Mouse (Mus musculus) MEL (cell line): ENCODE measurements around the gene Gm27027.

Source experiments
- CHD1 ChIP-seq: IDR thresholded peaks from 2 replicates; pipeline ENCODE4 v1.6.1; 2012; ENCODE audit warnings: low read depth, mild to moderate bottlenecking, inconsistent platforms, low read length, improper control_type of control experiment
- CTCF ChIP-seq, 3 experiments: IDR thresholded peaks in 2 of 3; conservative IDR thresholded peaks in 1 of 3; 2 replicates each; pipeline ENCODE4 v1.5.1; 2011 to 2012; ENCODE audit warnings: low read length in 3 of 3, low read depth in 2 of 3, mild to moderate bottlenecking in 2 of 3, improper control_type of control experiment in 1 of 3, inconsistent platforms in 1 of 3, mixed read lengths in 1 of 3, moderate library complexity in 1 of 3; ENCODE audit not compliant: control insufficient read depth in 1 of 3, insufficient read depth in 1 of 3, poor library complexity in 1 of 3, severe bottlenecking in 1 of 3
- EP300 ChIP-seq, 2 experiments: IDR thresholded peaks; 2 replicates each; pipeline ENCODE4 v1.6.1; 2011; ENCODE audit warnings: improper control_type of control experiment in 2 of 2, low read length in 2 of 2, low read depth in 1 of 2, mild to moderate bottlenecking in 1 of 2
- ETS1 ChIP-seq: IDR thresholded peaks from 2 replicates; pipeline ENCODE4 v1.6.1; 2012; ENCODE audit warnings: low read depth, mild to moderate bottlenecking, inconsistent platforms, low read length, improper control_type of control experiment, moderate library complexity
- GATA1 ChIP-seq: IDR thresholded peaks from 2 replicates; pipeline ENCODE4 v1.6.1; 2011; ENCODE audit warnings: low read depth, low read length, improper control_type of control experiment
- MXI1 ChIP-seq: IDR thresholded peaks from 2 replicates; pipeline ENCODE4 v1.6.1; 2011; ENCODE audit warnings: mild to moderate bottlenecking, low read depth, low read length, improper control_type of control experiment
- NRF1 ChIP-seq: IDR thresholded peaks from 2 replicates; pipeline ENCODE4 v1.6.1; 2014; ENCODE audit warnings: low read depth, mild to moderate bottlenecking, inconsistent platforms, low read length, improper control_type of control experiment, moderate library complexity; ENCODE audit not compliant: poor library complexity, insufficient read depth, severe bottlenecking
- POLR2A ChIP-seq, 2 experiments: IDR thresholded peaks; 2 replicates each; pipeline ENCODE4 v1.6.1; 2011 to 2012; ENCODE audit warnings: low read length in 2 of 2, mild to moderate bottlenecking in 2 of 2, control low read depth in 1 of 2, improper control_type of control experiment in 1 of 2, low read depth in 1 of 2, moderate library complexity in 1 of 2; ENCODE audit not compliant: control insufficient read depth in 1 of 2, insufficient read depth in 1 of 2, poor library complexity in 1 of 2
- SIN3A ChIP-seq: IDR thresholded peaks from 2 replicates; pipeline ENCODE4 v1.6.1; 2012; ENCODE audit warnings: low read length, improper control_type of control experiment, inconsistent platforms
- UBTF ChIP-seq: IDR thresholded peaks from 2 replicates; pipeline ENCODE4 v1.6.1; 2012; ENCODE audit warnings: low read depth, mild to moderate bottlenecking, inconsistent platforms, low read length, improper control_type of control experiment, moderate library complexity, borderline replicate concordance; ENCODE audit not compliant: insufficient read depth
- USF1 ChIP-seq: IDR thresholded peaks from 2 replicates; pipeline ENCODE4 v1.6.1; 2014; ENCODE audit warnings: low read depth, mild to moderate bottlenecking, inconsistent platforms, low read length, improper control_type of control experiment, moderate library complexity
- USF2 ChIP-seq, 2 experiments: IDR thresholded peaks; 2 replicates each; pipeline ENCODE4 v1.6.1; 2011 to 2012; ENCODE audit warnings: improper control_type of control experiment in 2 of 2, low read length in 2 of 2, borderline replicate concordance in 1 of 2, inconsistent platforms in 1 of 2, low read depth in 1 of 2, mild to moderate bottlenecking in 1 of 2; ENCODE audit not compliant: insufficient read depth in 1 of 2
- ZKSCAN1 ChIP-seq: IDR thresholded peaks from 2 replicates; pipeline ENCODE4 v1.6.1; 2012; ENCODE audit warnings: low read depth, mild to moderate bottlenecking, inconsistent platforms, low read length, improper control_type of control experiment, moderate library complexity

GRCm38 (mm10) chr2:93971647-93972046, 24.5 kb downstream of the Gm27027 start:
- TF ChIP-seq GATA1 = no peak
- no peak for TF ChIP-seq CTCF (IDR thresholded peaks at IDR 0.05 in 2 of 3, conservative IDR thresholded peaks at IDR 0.05 in 1 of 3; ENCODE audit: control insufficient read depth in 1 of 3, insufficient read depth in 1 of 3, low read depth in 2 of 3, low read length in 3 of 3, poor library complexity in 1 of 3, severe bottlenecking in 1 of 3)
- no peak for TF ChIP-seq ETS1
- no peak for TF ChIP-seq POLR2A (IDR thresholded peaks at IDR 0.05; ENCODE audit: control insufficient read depth in 1 of 2, insufficient read depth in 1 of 2, low read depth in 1 of 2, low read length in 2 of 2, poor library complexity in 1 of 2)
- TF ChIP-seq NRF1 = no peak
- TF ChIP-seq USF1 = no peak
- TF ChIP-seq EP300 (IDR thresholded peaks at IDR 0.05; ENCODE audit: low read depth in 1 of 2, low read length in 2 of 2) = no peak
- TF ChIP-seq UBTF = no peak
- no peak for TF ChIP-seq SIN3A
- no peak for TF ChIP-seq USF2 (IDR thresholded peaks at IDR 0.05; ENCODE audit: borderline replicate concordance in 1 of 2, insufficient read depth in 1 of 2, low read depth in 1 of 2, low read length in 2 of 2)
- no peak for TF ChIP-seq MXI1
- no peak for TF ChIP-seq CHD1
- no peak for TF ChIP-seq ZKSCAN1
